Mouse (Mus musculus): ENCODE measurements around the gene Scrg1. TPM values are rescaled to one million over a fixed set of nuclear protein-coding genes. Genes with fewer than 3 reads are reported as not detected.
"Not testable (repeated sequence)": the region's sequence is repeated elsewhere in the genome, so short reads cannot be mapped to it uniquely, and the experiment has no call there.

Scrg1 gene
- total and polyA plus RNA-seq, 3 experiments, result not detected

DNA sequence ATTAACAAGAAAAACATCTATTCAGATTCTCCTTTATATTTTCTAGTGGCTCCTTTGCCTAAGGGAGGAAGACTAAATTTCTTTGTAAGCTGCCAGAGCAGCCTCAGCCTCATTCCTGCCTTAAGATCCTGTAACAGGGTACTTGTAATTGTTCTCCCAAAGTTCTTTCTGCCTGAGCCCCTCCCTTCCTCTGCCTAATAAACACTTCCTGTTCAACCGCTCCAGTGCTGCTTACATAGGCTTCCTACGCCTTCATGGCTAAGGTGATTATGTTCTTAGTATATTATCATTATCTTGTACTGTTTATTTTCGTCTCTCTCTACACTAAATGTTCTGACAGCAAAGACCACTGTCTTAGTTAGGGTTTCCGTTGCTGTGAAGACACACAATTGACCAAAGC, 52.9 kb downstream of the Scrg1 start:
- H3K4me1 ChIP-seq (ENCODE audit: insufficient read depth, low read depth, low read length), result peaks cover 36% of the 10 kb centered on the region
- DNase-seq (ENCODE audit: low spot score), result no peak

DNA sequence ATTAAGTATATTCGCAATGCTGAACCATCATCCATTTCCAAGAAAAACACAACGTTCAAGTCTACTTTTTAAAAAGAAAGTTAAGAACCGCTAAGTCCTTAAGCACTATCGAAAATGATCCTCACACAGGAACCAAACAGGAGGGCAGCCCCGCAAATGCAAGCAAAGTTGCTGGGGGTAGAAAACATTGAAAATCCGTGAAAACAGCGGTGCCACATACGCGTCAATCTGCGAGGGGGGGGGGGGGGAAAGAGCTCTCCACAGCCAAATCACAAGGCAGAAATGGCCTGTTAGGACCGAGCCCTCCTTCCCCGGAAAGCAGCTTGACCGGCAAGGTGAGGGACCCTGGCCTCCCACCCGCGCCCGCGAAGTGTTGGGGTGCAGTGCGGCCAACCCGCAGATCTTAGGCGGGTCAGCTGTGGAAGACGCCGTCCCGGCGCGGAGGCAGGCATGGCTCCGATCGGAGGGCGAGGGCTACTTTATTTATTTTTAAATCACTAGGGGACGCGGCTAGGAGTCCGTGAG, 55.1 kb downstream of the Scrg1 start:
- Histone ChIP-seq H3K4me3 (ENCODE audit: low read depth, low read length) (peak overlapping the region; percentile 82), H3K4me1 (ENCODE audit: insufficient read depth, low read depth, low read length) (peaks cover 37% of the 10 kb centered on the region), H3K9me3 (replicated peaks) (no peaks in the 10 kb centered on the region), H3K27me3 (ENCODE audit: insufficient read depth, low read length) (no peaks in the 10 kb centered on the region), H3K36me3 (replicated peaks) (peaks cover 37% of the 10 kb centered on the region)
- DNase-seq (ENCODE audit: low spot score), result peak; percentile 28
- no peak for TF ChIP-seq GATA2 (IDR thresholded peaks at IDR 0.05; ENCODE audit: borderline replicate concordance, low read depth, low read length)
- no peak for TF ChIP-seq POLR2AphosphoS5 (IDR thresholded peaks at IDR 0.05; ENCODE audit: insufficient replicate concordance, low read depth, low read length)
- no peak for TF ChIP-seq CTCF (IDR thresholded peaks at IDR 0.05; ENCODE audit: low read depth, low read length)
- no peak for TF ChIP-seq GATA1 (IDR thresholded peaks at IDR 0.05; ENCODE audit: borderline replicate concordance, low read length)
- TF ChIP-seq TAL1 (conservative IDR thresholded peaks at IDR 0.05; ENCODE audit: low read depth, low read length), result no peak
- ATAC-seq (ENCODE audit: extremely low read depth, insufficient number of reproducible peaks, low FRiP score, poor library complexity, severe bottlenecking), result no peak

More for the DNA sequence above, 52.9 kb downstream of the Scrg1 start:
- Histone ChIP-seq H3K9me3 (replicated peaks) (no peaks in the 10 kb centered on the region), H3K4me3 (ENCODE audit: low read depth, low read length) (no peak overlapping the region), H3K27me3 (ENCODE audit: insufficient read depth, low read length) (no peaks in the 10 kb centered on the region), H3K36me3 (replicated peaks) (peaks cover 37% of the 10 kb centered on the region)
- TF ChIP-seq GATA2 (IDR thresholded peaks at IDR 0.05; ENCODE audit: borderline replicate concordance, low read depth, low read length) (no peak), CTCF (IDR thresholded peaks at IDR 0.05; ENCODE audit: low read depth, low read length) (no peak), TAL1 (conservative IDR thresholded peaks at IDR 0.05; ENCODE audit: low read depth, low read length) (no peak), GATA1 (IDR thresholded peaks at IDR 0.05; ENCODE audit: borderline replicate concordance, low read length) (no peak), POLR2AphosphoS5 (IDR thresholded peaks at IDR 0.05; ENCODE audit: insufficient replicate concordance, low read depth, low read length) (no peak)
- ATAC-seq (ENCODE audit: extremely low read depth, insufficient number of reproducible peaks, low FRiP score, poor library complexity, severe bottlenecking), result no peak

DNA sequence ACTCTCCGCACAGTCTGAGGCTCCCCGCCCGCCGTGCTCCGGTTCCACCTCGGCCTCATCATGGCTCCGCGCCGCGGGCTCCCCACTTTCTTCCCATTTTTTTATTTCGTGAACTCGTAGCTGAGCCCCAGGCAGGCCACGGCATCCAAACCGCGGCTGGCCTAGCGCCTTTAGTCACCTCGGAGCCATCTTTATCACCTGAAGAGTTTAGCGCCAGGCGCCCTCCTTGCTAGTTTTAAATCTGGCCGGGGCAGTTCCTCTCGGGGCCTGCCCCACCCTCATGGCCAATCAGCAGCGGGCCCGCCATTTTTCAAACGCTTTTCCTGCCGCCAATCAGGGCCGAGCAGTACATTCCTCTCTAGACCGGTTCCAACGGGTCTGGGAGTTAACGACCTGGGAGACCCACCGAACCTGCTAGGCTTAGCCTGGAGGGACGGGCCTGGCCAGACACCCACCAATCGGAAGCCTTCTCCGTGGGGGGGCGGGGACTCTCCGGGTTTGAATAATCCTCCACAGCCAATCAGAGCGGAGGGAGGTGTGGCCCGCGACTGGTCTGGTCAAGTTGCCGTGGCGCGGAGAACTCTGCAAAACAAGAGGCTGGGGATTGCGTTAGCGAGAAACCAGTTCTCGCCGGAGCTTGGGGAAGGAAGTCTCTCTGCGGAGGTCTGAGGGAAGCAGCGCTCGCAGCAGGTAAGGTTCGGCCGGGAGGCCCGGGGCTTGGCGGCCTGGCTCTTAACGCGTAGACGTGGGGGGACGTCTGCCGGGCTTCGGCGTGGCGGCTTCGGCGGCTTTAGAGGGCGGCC, 55.8 kb downstream of the Scrg1 start, which contains the start of gene Hmgb2:
Gene Hmgb2 (plus strand): TSS at position 592 of the 803 bp plus-strand sequence.
- Histone ChIP-seq H3K9me3 (replicated peaks) (no peaks in the 10 kb centered on the region), H3K4me3 (ENCODE audit: low read depth, low read length) (peak within 1 kb of the TSS; percentile 82), H3K27me3 (ENCODE audit: insufficient read depth, low read length) (no peaks in the 10 kb centered on the region), H3K36me3 (replicated peaks) (peaks cover 43% of the 10 kb centered on the region), H3K4me1 (ENCODE audit: insufficient read depth, low read depth, low read length) (peaks cover 34% of the 10 kb centered on the region)
- peak; percentile 98 for DNase-seq (ENCODE audit: low spot score)
- ATAC-seq (ENCODE audit: extremely low read depth, insufficient number of reproducible peaks, low FRiP score, poor library complexity, severe bottlenecking), result peak; percentile 99
- TF ChIP-seq GATA2 (IDR thresholded peaks at IDR 0.05; ENCODE audit: borderline replicate concordance, low read depth, low read length) (no peak), CTCF (IDR thresholded peaks at IDR 0.05; ENCODE audit: low read depth, low read length) (no peak), TAL1 (conservative IDR thresholded peaks at IDR 0.05; ENCODE audit: low read depth, low read length) (no peak), POLR2AphosphoS5 (IDR thresholded peaks at IDR 0.05; ENCODE audit: insufficient replicate concordance, low read depth, low read length) (peak; percentile 78; the same call in 1 of the 2 replicates), GATA1 (IDR thresholded peaks at IDR 0.05; ENCODE audit: borderline replicate concordance, low read length) (no peak)

DNA sequence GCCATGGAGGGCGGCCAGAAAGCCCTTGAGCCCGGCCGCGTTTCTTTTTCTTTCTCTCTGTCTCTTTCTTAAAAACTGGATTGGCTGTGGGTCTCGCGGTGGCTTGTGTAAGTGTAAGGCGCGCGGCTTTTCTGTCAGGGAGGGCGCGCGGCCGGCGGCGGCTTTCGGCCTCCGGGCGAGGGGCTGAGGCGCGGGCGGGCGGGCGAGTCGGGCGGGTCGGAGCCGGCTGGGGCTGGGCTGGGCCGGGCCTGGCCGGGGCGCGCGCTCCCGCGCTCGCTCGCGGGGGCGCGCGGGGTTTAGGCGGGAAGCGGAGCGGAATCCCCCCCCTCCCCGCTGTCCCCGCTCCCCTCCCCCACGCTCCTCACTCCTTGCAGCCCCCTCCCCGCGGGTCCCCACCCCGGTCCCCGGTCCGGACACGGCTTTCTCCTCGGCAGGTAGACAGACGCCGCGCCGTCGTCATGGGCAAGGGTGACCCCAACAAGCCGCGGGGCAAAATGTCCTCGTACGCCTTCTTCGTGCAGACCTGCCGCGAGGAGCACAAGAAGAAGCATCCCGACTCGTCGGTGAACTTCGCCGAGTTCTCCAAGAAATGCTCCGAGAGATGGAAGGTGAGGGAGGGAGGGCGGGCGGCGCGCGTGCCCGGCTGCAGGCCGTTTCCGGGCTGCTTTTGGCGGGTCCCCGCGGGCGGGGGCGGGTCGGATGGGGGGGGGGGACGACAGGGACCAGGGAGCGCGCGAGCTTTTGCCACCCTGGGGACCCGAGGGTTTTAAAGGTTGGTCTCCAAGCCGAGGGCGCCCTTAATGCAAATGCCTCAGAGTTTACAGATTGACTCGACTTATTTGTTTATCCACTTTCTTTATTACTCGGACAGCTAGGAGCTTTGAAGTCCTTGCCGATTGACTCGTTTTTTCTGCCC, 56.7 kb downstream of the Scrg1 start:
- H3K4me3 ChIP-seq (ENCODE audit: low read depth, low read length), result peak overlapping the region; percentile 82
- DNase-seq (ENCODE audit: low spot score) (peak; percentile 48), ATAC-seq (ENCODE audit: extremely low read depth, insufficient number of reproducible peaks, low FRiP score, poor library complexity, severe bottlenecking) (no peak)
- peaks cover 34% of the 10 kb centered on the region for H3K4me1 ChIP-seq (ENCODE audit: insufficient read depth, low read depth, low read length)
- H3K9me3 ChIP-seq (replicated peaks), result no peaks in the 10 kb centered on the region
- H3K27me3 ChIP-seq (ENCODE audit: insufficient read depth, low read length), result no peaks in the 10 kb centered on the region
- peaks cover 44% of the 10 kb centered on the region for H3K36me3 ChIP-seq (replicated peaks)
- TF ChIP-seq POLR2AphosphoS5 (IDR thresholded peaks at IDR 0.05; ENCODE audit: insufficient replicate concordance, low read depth, low read length) (no peak), CTCF (IDR thresholded peaks at IDR 0.05; ENCODE audit: low read depth, low read length) (no peak), GATA1 (IDR thresholded peaks at IDR 0.05; ENCODE audit: borderline replicate concordance, low read length) (no peak), TAL1 (conservative IDR thresholded peaks at IDR 0.05; ENCODE audit: low read depth, low read length) (no peak), GATA2 (IDR thresholded peaks at IDR 0.05; ENCODE audit: borderline replicate concordance, low read depth, low read length) (no peak)

DNA sequence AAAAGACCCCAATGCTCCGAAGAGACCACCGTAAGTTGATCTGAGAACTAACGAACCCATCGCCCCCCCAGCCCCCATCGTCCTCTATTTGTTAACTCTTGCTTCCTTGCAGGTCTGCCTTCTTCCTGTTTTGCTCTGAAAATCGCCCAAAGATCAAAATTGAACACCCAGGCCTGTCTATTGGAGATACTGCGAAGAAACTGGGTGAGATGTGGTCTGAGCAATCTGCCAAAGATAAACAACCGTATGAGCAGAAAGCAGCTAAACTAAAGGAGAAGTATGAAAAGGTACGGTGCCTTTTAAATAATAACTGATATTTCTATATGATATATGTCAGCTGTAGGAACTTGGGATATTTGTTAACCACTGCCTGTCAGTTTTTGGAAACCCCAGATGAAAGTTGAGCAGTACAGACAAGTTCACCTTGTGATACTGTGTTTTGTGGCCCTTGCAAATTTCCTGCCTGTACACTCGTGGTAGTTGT, 57.5 kb downstream of the Scrg1 start:
- ATAC-seq (ENCODE audit: extremely low read depth, insufficient number of reproducible peaks, low FRiP score, poor library complexity, severe bottlenecking); DNase-seq (ENCODE audit: low spot score); H3K9me3 ChIP-seq (replicated peaks); H3K27me3 ChIP-seq (ENCODE audit: insufficient read depth, low read length): not testable (repeated sequence)
- Histone ChIP-seq H3K4me3 (ENCODE audit: low read depth, low read length) (peak overlapping the region; percentile 82), H3K4me1 (ENCODE audit: insufficient read depth, low read depth, low read length) (peaks cover 26% of the 10 kb centered on the region), H3K36me3 (replicated peaks) (peaks cover 43% of the 10 kb centered on the region)
- TF ChIP-seq TAL1 (conservative IDR thresholded peaks at IDR 0.05; ENCODE audit: low read depth, low read length), result peak; percentile 38; the same call in 1 of the 2 replicates

DNA sequence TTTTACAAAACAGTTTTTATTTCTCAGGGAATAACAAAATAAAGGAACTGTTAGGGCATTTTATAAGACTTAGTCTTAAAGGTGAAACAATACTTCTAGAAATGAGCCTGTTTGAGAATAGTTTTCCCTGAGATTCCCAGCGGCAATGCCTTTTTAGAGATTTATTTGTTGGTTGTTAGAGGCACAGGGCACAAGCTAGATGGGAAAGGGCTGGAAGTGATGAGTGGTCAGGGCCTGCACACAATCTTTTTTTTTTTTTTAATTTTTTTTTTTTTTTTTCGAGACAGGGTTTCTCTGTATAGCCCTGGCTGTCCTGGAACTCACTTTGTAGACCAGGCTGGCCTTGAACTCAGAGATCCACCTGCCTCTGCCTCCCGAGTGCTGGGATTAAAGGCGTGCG, 61.0 kb downstream of the Scrg1 start:
- H3K9me3 ChIP-seq (replicated peaks); H3K4me3 ChIP-seq (ENCODE audit: low read depth, low read length); DNase-seq (ENCODE audit: low spot score); ATAC-seq (ENCODE audit: extremely low read depth, insufficient number of reproducible peaks, low FRiP score, poor library complexity, severe bottlenecking); H3K27me3 ChIP-seq (ENCODE audit: insufficient read depth, low read length): not testable (repeated sequence)
- H3K4me1 ChIP-seq (ENCODE audit: insufficient read depth, low read depth, low read length), result peaks cover 20% of the 10 kb centered on the region
- H3K36me3 ChIP-seq (replicated peaks), result peaks cover 49% of the 10 kb centered on the region
